Mouse (Mus musculus): ENCODE measurements around the gene Slc13a2. TPM values are rescaled to one million over a fixed set of nuclear protein-coding genes. Genes with fewer than 3 reads are reported as not detected.

The Slc13a2 gene
- polyA plus RNA-seq, 1 experiment from 2014 or later, result 0.10 TPM

GRCm38 (mm10) chr11:78364103-78364502 lies 57.9 kb downstream of the Slc13a2 start:
- WGBS, result 22% methylated on average over 8 of the region's 8 CpGs
- no peak overlapping the region for H3K27ac ChIP-seq
- peaks cover 23% of the 10 kb centered on the region for H3K4me1 ChIP-seq
- H3K36me3 ChIP-seq, result no peaks in the 10 kb centered on the region
- no peak overlapping the region for H3K9ac ChIP-seq
- no peak overlapping the region for H3K4me2 ChIP-seq
- H3K27me3 ChIP-seq, result no peaks in the 10 kb centered on the region
- ATAC-seq (ENCODE audit: insufficient number of reproducible peaks, low FRiP score, low TSS enrichment, low read depth), result no peak
- H3K9me3 ChIP-seq, result no peaks in the 10 kb centered on the region
- H3K4me3 ChIP-seq, result no peak overlapping the region

- 41% methylated on average over 13 of the region's 13 CpGs for WGBS
Measured at GRCm38 (mm10) chr11:78363309-78364007, 58.6 kb downstream of the Slc13a2 start.

GRCm38 (mm10) chr11:78360789-78361131 lies 61.3 kb downstream of the Slc13a2 start:
- Histone ChIP-seq H3K4me1 (peaks cover 28% of the 10 kb centered on the region), H3K4me3 (peak overlapping the region; percentile 29; the same call in 1 of the 2 replicates), H3K36me3 (no peaks in the 10 kb centered on the region), H3K27me3 (no peaks in the 10 kb centered on the region; the same call in 1 of the 2 replicates), H3K9ac (no peak overlapping the region), H3K4me2 (no peak overlapping the region; the same call in 1 of the 2 replicates), H3K27ac (no peak overlapping the region), H3K9me3 (no peaks in the 10 kb centered on the region)
- ATAC-seq (ENCODE audit: insufficient number of reproducible peaks, low FRiP score, low TSS enrichment, low read depth), result 0 out of 2 replicates have a peak, but pooled peaks have one; percentile 3
- 51% methylated on average over 2 of the region's 2 CpGs for WGBS

More at GRCm38 (mm10) chr11:78363309-78364007, 58.6 kb downstream of the Slc13a2 start:
- Histone ChIP-seq H3K36me3 (no peaks in the 10 kb centered on the region), H3K4me2 (no peak overlapping the region), H3K9me3 (no peaks in the 10 kb centered on the region), H3K4me1 (peaks cover 27% of the 10 kb centered on the region), H3K27me3 (no peaks in the 10 kb centered on the region; the same call in 1 of the 2 replicates), H3K9ac (no peak overlapping the region), H3K27ac (no peak overlapping the region), H3K4me3 (no peak overlapping the region)
- ATAC-seq (ENCODE audit: insufficient number of reproducible peaks, low FRiP score, low TSS enrichment, low read depth), result no peak

- no peak overlapping the region for H3K27ac ChIP-seq
- peak overlapping the region; percentile 29 for H3K4me3 ChIP-seq
- 12% methylated on average over 13 of the region's 13 CpGs for WGBS
- peak overlapping the region; percentile 36 for H3K4me2 ChIP-seq
- H3K27me3 ChIP-seq, result no peaks in the 10 kb centered on the region; the same call in 1 of the 2 replicates
- H3K4me1 ChIP-seq, result peaks cover 28% of the 10 kb centered on the region
- H3K9me3 ChIP-seq, result no peaks in the 10 kb centered on the region
- ATAC-seq (ENCODE audit: insufficient number of reproducible peaks, low FRiP score, low TSS enrichment, low read depth), result peak; percentile 1
- H3K36me3 ChIP-seq, result no peaks in the 10 kb centered on the region
- H3K9ac ChIP-seq, result no peak overlapping the region
Measured at GRCm38 (mm10) chr11:78360125-78360788, 61.8 kb downstream of the Slc13a2 start.

- Histone ChIP-seq H3K9me3 (no peaks in the 10 kb centered on the region), H3K4me2 (no peak overlapping the region), H3K4me3 (no peak overlapping the region), H3K27ac (no peak overlapping the region), H3K9ac (no peak overlapping the region), H3K27me3 (no peaks in the 10 kb centered on the region; the same call in 1 of the 2 replicates), H3K4me1 (peaks cover 19% of the 10 kb centered on the region), H3K36me3 (no peaks in the 10 kb centered on the region)
- no peak for ATAC-seq (ENCODE audit: insufficient number of reproducible peaks, low FRiP score, low TSS enrichment, low read depth)
- 15% methylated on average over 22 of the region's 22 CpGs for WGBS
Measured at GRCm38 (mm10) chr11:78358330-78359007, 63.5 kb downstream of the Slc13a2 start.

GRCm38 (mm10) chr11:78355471-78356238 lies 66.4 kb downstream of the Slc13a2 start:
- Histone ChIP-seq H3K9me3 (no peaks in the 10 kb centered on the region), H3K4me3 (no peak overlapping the region), H3K27ac (no peak overlapping the region), H3K9ac (no peak overlapping the region), H3K27me3 (no peaks in the 10 kb centered on the region; the same call in 1 of the 2 replicates), H3K4me1 (peaks cover 8% of the 10 kb centered on the region; the same call in 1 of the 2 replicates), H3K4me2 (no peak overlapping the region), H3K36me3 (no peaks in the 10 kb centered on the region)
- ATAC-seq (ENCODE audit: insufficient number of reproducible peaks, low FRiP score, low TSS enrichment, low read depth), result no peak
- 35% methylated on average over 4 of the region's 4 CpGs for WGBS

- peaks cover 6% of the 10 kb centered on the region; the same call in 1 of the 2 replicates for H3K4me1 ChIP-seq
- 83% methylated on average over 6 of the region's 6 CpGs for WGBS
- H3K27ac ChIP-seq, result no peak overlapping the region
Measured at GRCm38 (mm10) chr11:78354905-78355304, 67.1 kb downstream of the Slc13a2 start.

GRCm38 (mm10) chr11:78353081-78353480 lies 68.9 kb downstream of the Slc13a2 start:
- no peak overlapping the region for H3K9ac ChIP-seq
- no peaks in the 10 kb centered on the region for H3K9me3 ChIP-seq
- no peaks in the 10 kb centered on the region for H3K27me3 ChIP-seq
- no peak overlapping the region for H3K4me2 ChIP-seq
- H3K4me3 ChIP-seq, result no peak overlapping the region
- WGBS, result 77% methylated on average over 1 of the region's 1 CpGs
- no peaks in the 10 kb centered on the region; the same call in 1 of the 2 replicates for H3K4me1 ChIP-seq
- ATAC-seq (ENCODE audit: insufficient number of reproducible peaks, low FRiP score, low TSS enrichment, low read depth), result no peak
- peaks cover 10% of the 10 kb centered on the region for H3K36me3 ChIP-seq
- no peak overlapping the region for H3K27ac ChIP-seq

More at GRCm38 (mm10) chr11:78354905-78355304, 67.1 kb downstream of the Slc13a2 start:
- Histone ChIP-seq H3K4me3 (no peak overlapping the region), H3K4me2 (no peak overlapping the region), H3K27me3 (no peaks in the 10 kb centered on the region; the same call in 1 of the 2 replicates), H3K36me3 (no peaks in the 10 kb centered on the region), H3K9me3 (no peaks in the 10 kb centered on the region), H3K9ac (no peak overlapping the region)
- no peak for ATAC-seq (ENCODE audit: insufficient number of reproducible peaks, low FRiP score, low TSS enrichment, low read depth)

GRCm38 (mm10) chr11:78349441-78350358 lies 72.3 kb downstream of the Slc13a2 start:
- 73% methylated on average over 4 of the region's 4 CpGs for WGBS
- H3K36me3 ChIP-seq, result peaks cover 13% of the 10 kb centered on the region
- H3K27ac ChIP-seq, result no peak overlapping the region
- no peak overlapping the region for H3K9ac ChIP-seq
- H3K27me3 ChIP-seq, result no peaks in the 10 kb centered on the region
- no peak overlapping the region for H3K4me2 ChIP-seq
- no peak overlapping the region for H3K4me3 ChIP-seq
- ATAC-seq (ENCODE audit: insufficient number of reproducible peaks, low FRiP score, low TSS enrichment, low read depth), result no peak
- H3K9me3 ChIP-seq, result no peaks in the 10 kb centered on the region
- peaks cover 25% of the 10 kb centered on the region for H3K4me1 ChIP-seq

GRCm38 (mm10) chr11:78348474-78348873 lies 73.5 kb downstream of the Slc13a2 start:
- WGBS, result 54% methylated on average over 7 of the region's 7 CpGs
- no peak for ATAC-seq (ENCODE audit: insufficient number of reproducible peaks, low FRiP score, low TSS enrichment, low read depth)
- H3K9me3 ChIP-seq, result no peaks in the 10 kb centered on the region
- H3K27me3 ChIP-seq, result no peaks in the 10 kb centered on the region
- H3K36me3 ChIP-seq, result peaks cover 13% of the 10 kb centered on the region
- no peak overlapping the region for H3K27ac ChIP-seq
- no peak overlapping the region for H3K4me3 ChIP-seq
- no peak overlapping the region for H3K4me2 ChIP-seq
- no peak overlapping the region for H3K9ac ChIP-seq
- H3K4me1 ChIP-seq, result peaks cover 37% of the 10 kb centered on the region

All from limb, embryonic 15.5 days (tissue).